Mouse (Mus musculus) intestine, embryonic 16.5 days (tissue): ENCODE data around the gene Slc26a1. TPM values are rescaled to one million over a fixed set of nuclear protein-coding genes. Genes with fewer than 3 reads are reported as not detected.
A peak's percentile ranks its signal among the peaks of the same experiment; 100 is the strongest.

ENCODE experiments used
- ATAC-seq: fragments of 200-750 bp; cut with Nextera tagmentation; 2 replicates; pipeline ENCODE4 v1.8.0; 2017; ENCODE audit warnings: moderate TSS enrichment, moderate library complexity
- H3K27ac ChIP-seq: fragments of 300-500 bp; sonication (generic); 2 replicates; pipeline ENCODE4 v1.5.1; 2014; ENCODE audit warnings: mild to moderate bottlenecking, low read length
- H3K27me3 ChIP-seq: fragments of 300-500 bp; sonication (generic); replicated peaks from 2 replicates; pipeline ENCODE4 v1.6.1; 2014; ENCODE audit warnings: low read length, control low read depth, mixed read lengths; ENCODE audit not compliant: control insufficient read depth, insufficient read depth
- H3K36me3 ChIP-seq: fragments of 300-500 bp; sonication (generic); 2 replicates; pipeline ENCODE4 v1.6.1; 2014; ENCODE audit warnings: low read length, control low read depth; ENCODE audit not compliant: control insufficient read depth, insufficient read depth
- H3K4me1 ChIP-seq: fragments of 300-500 bp; sonication (generic); 2 replicates; pipeline ENCODE4 v1.6.1; 2014; ENCODE audit warnings: low read length, control low read depth, mixed read lengths; ENCODE audit not compliant: control insufficient read depth, insufficient read depth
- H3K4me2 ChIP-seq: fragments of 300-500 bp; sonication (generic); 2 replicates; pipeline ENCODE4 v1.6.1; 2014; ENCODE audit warnings: low read depth, low read length, control low read depth
- H3K4me3 ChIP-seq: fragments of 300-500 bp; sonication (generic); 2 replicates; pipeline ENCODE4 v1.5.1; 2014; ENCODE audit warnings: mild to moderate bottlenecking, low read length
- H3K9ac ChIP-seq: fragments of 300-500 bp; sonication (generic); 2 replicates; pipeline ENCODE4 v1.6.1; 2014; ENCODE audit warnings: low read depth, low read length
- H3K9me3 ChIP-seq: fragments of 300-500 bp; sonication (generic); 2 replicates; pipeline ENCODE4 v1.6.1; 2016; ENCODE audit warnings: low read length, control low read depth; ENCODE audit not compliant: control insufficient read depth
- WGBS: fragments of 180-500 bp; shearing (Covaris S2); extraction: QIAGEN DNeasy Blood & Tissue Kit; methylation state at CpG from one replicate; pipeline ENCODE4 v1.1.7; 2014; 5-methylcytosine and 5-hydroxymethylcytosine counted together
- polyA plus RNA-seq: library from polyadenylated mRNA; unstranded; fragments of >200 nt; fragmentation: Nextera tagmentation; extraction: Ambion mirVana; gene quantifications from 2 replicates; pipeline ENCODE4 v1.2.1, GENCODE M21; 2015

Slc26a1 gene
- polyA plus RNA-seq, 1 experiment from 2014 or later = 8.0 TPM

DNA sequence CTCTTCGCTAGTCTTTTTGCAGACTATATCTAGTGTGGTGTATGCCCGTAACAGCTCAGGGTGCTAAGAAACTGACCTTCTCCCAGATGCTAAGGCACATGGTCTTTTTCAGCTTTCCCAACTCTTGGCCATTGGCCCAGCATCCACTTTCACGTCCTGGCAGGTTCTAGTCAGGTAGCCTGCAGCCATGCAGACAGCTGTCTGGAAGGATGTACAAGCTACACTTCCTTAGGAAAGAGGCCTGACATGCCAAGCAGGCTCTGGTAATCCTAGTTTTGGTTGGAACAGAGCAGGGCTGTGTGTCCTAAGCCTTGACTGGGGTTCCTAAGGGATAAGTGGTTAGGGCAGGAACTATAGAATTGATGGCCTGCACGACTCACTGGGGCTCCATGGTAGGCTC is 12.6 kb downstream of the Slc26a1 start:
- Histone ChIP-seq H3K9me3 (no peaks in the 10 kb centered on the region), H3K4me3 (no peak overlapping the region), H3K27me3 (no peaks in the 10 kb centered on the region), H3K36me3 (no peaks in the 10 kb centered on the region), H3K27ac (no peak overlapping the region), H3K4me2 (no peak overlapping the region), H3K4me1 (peaks cover 12% of the 10 kb centered on the region), H3K9ac (no peak overlapping the region)
- ATAC-seq = no peak
- whole genome bisulfite sequencing = 82% methylated on average over 4 of the region's 4 CpGs

DNA sequence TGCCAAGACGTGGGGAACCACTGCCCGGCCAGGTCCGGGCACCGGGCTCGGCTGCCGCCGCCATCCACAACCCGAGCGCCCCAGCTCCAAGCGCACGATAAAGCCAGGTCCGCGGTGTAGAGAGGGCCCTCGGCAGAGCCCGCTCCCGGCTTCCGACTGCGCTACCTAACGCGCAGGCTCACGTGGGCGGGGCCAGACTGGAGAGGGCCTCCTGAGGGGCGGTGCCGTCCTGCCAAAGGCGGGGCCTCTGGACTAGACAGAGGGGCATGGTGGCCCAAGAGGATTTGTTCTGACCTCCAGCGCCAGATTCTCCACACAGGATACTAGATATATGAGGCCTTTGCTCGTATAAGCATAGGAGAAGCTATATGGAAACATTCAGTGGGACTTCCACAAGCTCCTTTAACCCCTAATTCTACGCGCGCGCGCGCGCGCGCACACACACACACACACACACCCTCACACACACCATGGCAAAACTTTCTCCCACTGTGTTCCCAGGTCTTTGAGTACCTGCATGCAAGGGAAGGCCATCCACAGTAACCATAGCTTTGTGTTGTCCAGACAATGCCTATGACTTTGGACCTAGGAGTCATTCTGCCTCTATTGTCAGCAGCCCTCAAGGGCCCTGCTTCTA is 14.6 kb downstream of the Slc26a1 start:
- ATAC-seq = peak; percentile 98
- WGBS = 12% methylated on average over 36 of the region's 36 CpGs
- Histone ChIP-seq H3K27me3 (no peaks in the 10 kb centered on the region), H3K4me2 (peak overlapping the region; percentile 86), H3K4me3 (peak overlapping the region; percentile 92), H3K36me3 (peaks cover 5% of the 10 kb centered on the region; the same call in 1 of the 2 replicates), H3K9me3 (no peaks in the 10 kb centered on the region), H3K9ac (peak overlapping the region; percentile 96), H3K27ac (peak overlapping the region; percentile 19; the same call in 1 of the 2 replicates), H3K4me1 (peaks cover 12% of the 10 kb centered on the region)

DNA sequence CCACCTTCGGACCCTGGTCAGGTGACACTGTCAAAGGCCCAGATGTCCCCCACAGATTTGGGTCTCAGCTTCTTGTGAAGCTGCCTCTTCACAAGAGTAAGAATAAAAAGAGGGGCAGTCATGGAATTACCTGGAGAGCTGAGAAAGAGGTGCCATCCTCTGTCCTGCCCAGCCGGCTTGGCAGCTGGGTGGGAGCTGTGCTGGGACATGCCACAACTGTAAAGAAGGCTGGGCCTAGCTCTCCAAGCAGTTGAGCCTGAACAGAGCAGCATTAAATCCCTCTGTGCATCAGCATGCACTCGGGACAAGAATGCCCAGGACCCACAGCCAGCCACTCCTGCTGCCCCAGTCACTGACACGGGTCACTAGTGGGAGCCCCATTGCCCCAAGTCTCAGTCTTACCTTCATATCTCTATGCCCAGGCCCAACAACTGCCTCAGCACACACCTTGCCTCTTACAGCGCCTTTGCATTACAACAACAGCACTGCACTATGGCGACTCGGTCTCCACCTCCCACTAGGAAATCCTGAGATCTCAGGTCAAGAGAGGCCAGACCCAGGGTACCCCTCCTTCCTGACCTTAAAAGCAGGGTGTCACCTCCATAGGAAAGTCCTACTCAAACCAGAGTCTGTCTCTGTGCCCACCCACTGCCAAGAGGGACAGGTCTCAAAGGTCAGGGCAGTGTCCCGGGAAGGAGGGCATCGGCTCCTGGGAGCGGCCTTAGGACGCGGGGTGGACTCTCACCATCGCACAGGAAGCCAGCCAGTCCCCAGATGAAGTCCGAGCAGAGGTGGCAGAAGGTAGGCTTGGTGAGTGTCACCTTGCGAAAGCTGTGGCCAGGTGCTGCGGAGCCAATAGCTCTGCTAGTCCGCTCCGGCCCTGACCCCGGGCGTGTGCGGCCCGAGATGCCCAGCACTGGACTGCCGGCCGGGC is 15.4 kb downstream of the Slc26a1 start, which contains the start of gene Idua:
Gene Idua, plus strand, starts transcription at position 634 of the 934 bp plus-strand sequence.
- Histone ChIP-seq H3K27me3 (no peaks in the 10 kb centered on the region), H3K4me2 (peak within 1 kb of the TSS; percentile 86), H3K4me1 (peaks cover 12% of the 10 kb centered on the region), H3K9me3 (no peaks in the 10 kb centered on the region), H3K9ac (peak within 1 kb of the TSS; percentile 96), H3K27ac (peak within 1 kb of the TSS; percentile 44), H3K36me3 (peaks cover 7% of the 10 kb centered on the region; the same call in 1 of the 2 replicates), H3K4me3 (peak within 1 kb of the TSS; percentile 92)
- peak; percentile 71 for ATAC-seq
- 9% methylated on average over 24 of the region's 24 CpGs for WGBS

DNA sequence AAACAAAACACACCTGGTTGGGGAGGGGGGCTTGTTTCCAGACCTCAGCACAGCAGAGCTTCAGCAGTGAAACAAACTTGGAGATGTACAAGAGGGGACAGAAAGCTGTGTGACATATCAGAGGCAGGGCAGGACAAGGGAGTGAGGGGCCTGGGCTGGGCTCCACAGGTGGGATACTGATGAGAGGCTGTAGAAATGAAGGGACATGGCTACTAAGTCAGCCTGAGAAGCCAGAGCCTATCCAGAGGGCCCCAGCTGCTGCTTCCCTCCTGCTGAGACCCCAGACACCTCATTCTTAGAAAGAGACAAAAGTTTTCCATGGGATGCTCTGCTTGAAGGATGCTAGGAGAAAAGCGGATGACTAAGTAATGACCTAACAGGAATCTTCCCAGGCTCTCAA is 16.8 kb downstream of the Slc26a1 start:
- no peak overlapping the region for H3K27ac ChIP-seq
- H3K9ac ChIP-seq = no peak overlapping the region
- no peak for ATAC-seq
- peaks cover 15% of the 10 kb centered on the region for H3K4me1 ChIP-seq
- WGBS = 83% methylated on average over 1 of the region's 1 CpGs
- no peaks in the 10 kb centered on the region for H3K27me3 ChIP-seq
- no peaks in the 10 kb centered on the region for H3K9me3 ChIP-seq
- H3K4me3 ChIP-seq = no peak overlapping the region
- peaks cover 13% of the 10 kb centered on the region; the same call in 1 of the 2 replicates for H3K36me3 ChIP-seq
- no peak overlapping the region for H3K4me2 ChIP-seq

- no peaks in the 10 kb centered on the region for H3K27me3 ChIP-seq
- no peak overlapping the region for H3K4me3 ChIP-seq
- H3K4me1 ChIP-seq = peaks cover 15% of the 10 kb centered on the region
- no peak overlapping the region for H3K4me2 ChIP-seq
- H3K27ac ChIP-seq = no peak overlapping the region
- WGBS = 74% methylated on average over 5 of the region's 5 CpGs
- H3K36me3 ChIP-seq = peaks cover 15% of the 10 kb centered on the region; the same call in 1 of the 2 replicates
- no peak for ATAC-seq
- no peak overlapping the region for H3K9ac ChIP-seq
- no peaks in the 10 kb centered on the region for H3K9me3 ChIP-seq
Measured at GRCm38 (mm10) chr5:108657406-108657805, 18.0 kb downstream of the Slc26a1 start.

DNA sequence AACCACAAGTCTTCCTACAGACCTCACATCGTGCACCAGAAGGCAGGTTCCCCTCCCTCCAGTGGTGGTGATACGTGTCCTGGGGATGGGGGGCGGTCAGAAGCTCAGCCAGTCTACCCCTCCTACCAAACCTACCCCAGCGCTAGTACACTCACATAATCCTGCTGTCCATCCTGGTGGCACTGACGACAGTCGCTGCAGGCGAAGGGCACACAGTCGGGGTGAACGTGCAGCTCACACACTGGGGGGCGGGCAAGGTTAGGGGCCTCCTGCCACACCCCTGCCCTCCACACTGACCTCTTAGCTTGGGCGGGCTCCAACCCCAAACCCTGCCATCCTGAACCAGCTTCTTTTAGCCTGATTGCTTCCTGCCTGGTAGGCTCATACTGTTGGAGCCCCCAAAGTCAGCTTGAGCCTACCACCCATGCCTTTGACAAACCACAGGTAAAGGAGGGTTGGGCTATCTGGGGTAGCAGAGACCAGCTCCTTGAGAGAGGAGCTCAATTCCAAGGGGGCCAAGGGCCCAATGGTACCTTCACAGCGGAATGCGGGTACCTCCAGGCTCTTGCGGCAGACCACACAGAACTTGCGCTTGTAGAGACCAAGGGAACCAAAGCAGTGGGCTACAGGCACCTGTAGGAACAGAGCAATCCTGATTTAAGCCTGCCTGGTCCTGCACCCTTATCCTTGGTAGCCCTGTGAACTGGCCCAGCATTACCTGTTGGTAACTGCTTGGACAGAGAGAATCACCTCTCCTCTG is 19.3 kb downstream of the Slc26a1 start:
- Histone ChIP-seq H3K4me2 (no peak overlapping the region), H3K9ac (no peak overlapping the region), H3K4me3 (no peak overlapping the region), H3K27me3 (no peaks in the 10 kb centered on the region), H3K27ac (no peak overlapping the region), H3K36me3 (peaks cover 15% of the 10 kb centered on the region; the same call in 1 of the 2 replicates), H3K9me3 (no peaks in the 10 kb centered on the region), H3K4me1 (peaks cover 15% of the 10 kb centered on the region)
- ATAC-seq = no peak
- 93% methylated on average over 15 of the region's 15 CpGs for WGBS

GRCm38 (mm10) chr5:108655381-108655780 is 20.0 kb downstream of the Slc26a1 start:
- Histone ChIP-seq H3K9ac (no peak overlapping the region), H3K27ac (no peak overlapping the region), H3K9me3 (no peaks in the 10 kb centered on the region), H3K4me1 (peaks cover 15% of the 10 kb centered on the region), H3K4me3 (no peak overlapping the region), H3K27me3 (no peaks in the 10 kb centered on the region), H3K4me2 (no peak overlapping the region), H3K36me3 (peaks cover 19% of the 10 kb centered on the region; the same call in 1 of the 2 replicates)
- ATAC-seq = no peak
- WGBS = 94% methylated on average over 9 of the region's 9 CpGs

DNA sequence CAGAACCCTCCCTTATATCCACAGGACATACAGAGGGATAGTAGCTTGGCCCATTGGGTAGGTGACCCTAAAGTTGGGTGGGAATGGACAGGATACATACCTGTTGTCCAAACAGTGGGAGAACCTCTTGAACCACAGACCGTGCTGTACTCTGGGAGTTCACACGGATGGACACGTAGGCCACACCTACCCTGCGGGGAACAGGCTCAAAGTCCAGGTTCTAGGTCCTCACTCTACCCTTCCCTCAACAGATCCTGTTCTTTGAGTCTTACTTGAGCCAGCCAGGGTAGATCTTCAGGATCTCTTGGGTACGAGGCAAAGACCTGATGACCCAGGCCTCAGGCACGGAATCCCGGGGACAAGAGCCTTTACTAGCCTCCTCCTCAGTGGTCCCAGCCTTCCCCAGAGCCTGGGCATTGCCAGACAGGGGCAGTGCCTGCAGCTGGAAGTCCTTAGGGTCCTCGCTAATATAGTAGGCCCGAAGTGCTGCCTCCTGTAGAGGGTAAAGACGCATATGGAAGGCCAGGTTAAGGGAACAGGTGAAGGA is 20.9 kb downstream of the Slc26a1 start:
- Histone ChIP-seq H3K27ac (no peak overlapping the region), H3K9me3 (no peaks in the 10 kb centered on the region), H3K27me3 (no peaks in the 10 kb centered on the region), H3K4me2 (no peak overlapping the region), H3K9ac (no peak overlapping the region), H3K4me1 (peaks cover 9% of the 10 kb centered on the region), H3K36me3 (peaks cover 19% of the 10 kb centered on the region), H3K4me3 (no peak overlapping the region)
- ATAC-seq = peak; percentile 52
- 88% methylated on average over 10 of the region's 10 CpGs for WGBS
